Mouse (Mus musculus): ENCODE data around the gene D630045J12Rik. TPM values are rescaled to one million over a fixed set of nuclear protein-coding genes. Genes with fewer than 3 reads are reported as not detected.

Gene D630045J12Rik
- total and polyA plus RNA-seq, 3 experiments: 2.5 to 6.2 TPM; not detected in 1

GRCm38 (mm10) chr6:38232917-38233316 lies 20.9 kb downstream of the D630045J12Rik start:
- Histone ChIP-seq H3K9ac (ENCODE audit: control insufficient read depth, low read depth, low read length, poor library complexity, severe bottlenecking) (no peak overlapping the region), H3K27me3 (ENCODE audit: control insufficient read depth in 1 of 2, insufficient read depth in 2 of 2, low read length in 2 of 2) (no peaks in the 10 kb centered on the region), H3K79me2 (ENCODE audit: control insufficient read depth, insufficient read depth, low read length, poor library complexity) (no peaks in the 10 kb centered on the region), H3K27ac (ENCODE audit: control insufficient read depth, low read depth, low read length) (no peak overlapping the region), H3K4me3 (ENCODE audit: control insufficient read depth in 1 of 2, insufficient read depth in 1 of 2, low read depth in 2 of 2, low read length in 2 of 2) (no peak overlapping the region), H3K4me1 (ENCODE audit: control insufficient read depth in 1 of 2, insufficient read depth in 2 of 2, low read length in 2 of 2) (no peaks in the 10 kb centered on the region; a peak in 1 of 4 replicates), H3K36me3 (ENCODE audit: control insufficient read depth in 1 of 2, insufficient read depth in 2 of 2, low read length in 2 of 2) (no peaks in the 10 kb centered on the region), H3K9me3 (replicated peaks; ENCODE audit: insufficient read depth, low read length) (no peaks in the 10 kb centered on the region)
- TF ChIP-seq USF1 (IDR thresholded peaks at IDR 0.05; ENCODE audit: low read depth, low read length) (no peak), E2F4 (IDR thresholded peaks at IDR 0.05; ENCODE audit: borderline replicate concordance, low read depth, low read length) (no peak), POLR2AphosphoS2 (IDR thresholded peaks at IDR 0.05; ENCODE audit: low read length) (no peak), ZKSCAN1 (IDR thresholded peaks at IDR 0.05; ENCODE audit: low read depth, low read length) (no peak), MAX (IDR thresholded peaks at IDR 0.05; ENCODE audit: low read length) (no peak), RCOR1 (IDR thresholded peaks at IDR 0.05; ENCODE audit: low read depth, low read length) (no peak), CHD1 (IDR thresholded peaks at IDR 0.05; ENCODE audit: low read depth, low read length) (no peak), MYB (IDR thresholded peaks at IDR 0.05; ENCODE audit: low read depth, low read length) (no peak), POLR2A (IDR thresholded peaks at IDR 0.05; ENCODE audit: control insufficient read depth in 1 of 2, insufficient read depth in 1 of 2, low read depth in 1 of 2, low read length in 2 of 2, poor library complexity in 1 of 2) (no peak), ZNF384 (IDR thresholded peaks at IDR 0.05; ENCODE audit: low read depth, low read length) (no peak)
- DNase-seq (ENCODE audit: low read depth, low spot score): no peak

- Histone ChIP-seq H3K9ac (ENCODE audit: control insufficient read depth, low read depth, low read length, poor library complexity, severe bottlenecking) (no peak overlapping the region), H3K27me3 (ENCODE audit: control insufficient read depth in 1 of 2, insufficient read depth in 2 of 2, low read length in 2 of 2) (no peaks in the 10 kb centered on the region), H3K27ac (ENCODE audit: control insufficient read depth, low read depth, low read length) (no peak overlapping the region), H3K4me3 (ENCODE audit: control insufficient read depth in 1 of 2, insufficient read depth in 1 of 2, low read depth in 2 of 2, low read length in 2 of 2) (no peak overlapping the region), H3K79me2 (ENCODE audit: control insufficient read depth, insufficient read depth, low read length, poor library complexity) (no peaks in the 10 kb centered on the region), H3K9me3 (replicated peaks; ENCODE audit: insufficient read depth, low read length) (no peaks in the 10 kb centered on the region), H3K36me3 (ENCODE audit: control insufficient read depth in 1 of 2, insufficient read depth in 2 of 2, low read length in 2 of 2) (no peaks in the 10 kb centered on the region), H3K4me1 (ENCODE audit: control insufficient read depth in 1 of 2, insufficient read depth in 2 of 2, low read length in 2 of 2) (no peaks in the 10 kb centered on the region; a peak in 1 of 4 replicates)
- TF ChIP-seq ZC3H11A (IDR thresholded peaks at IDR 0.05; ENCODE audit: low read depth, low read length) (no peak), TBP (IDR thresholded peaks at IDR 0.05; ENCODE audit: low read depth, low read length) (no peak), POLR2AphosphoS5 (IDR thresholded peaks at IDR 0.05; ENCODE audit: borderline replicate concordance, low read depth, low read length) (no peak), ETS1 (IDR thresholded peaks at IDR 0.05; ENCODE audit: low read depth, low read length) (no peak), MEF2A (IDR thresholded peaks at IDR 0.05; ENCODE audit: extremely low read depth, insufficient replicate concordance, low read depth, low read length, poor library complexity, severe bottlenecking) (no peak), RCOR1 (IDR thresholded peaks at IDR 0.05; ENCODE audit: low read depth, low read length) (no peak), MAX (IDR thresholded peaks at IDR 0.05; ENCODE audit: low read length) (no peak), GABPA (IDR thresholded peaks at IDR 0.05; ENCODE audit: low read depth, low read length) (no peak), MYB (IDR thresholded peaks at IDR 0.05; ENCODE audit: low read depth, low read length) (no peak), ZMIZ1 (IDR thresholded peaks at IDR 0.05; ENCODE audit: low read depth, low read length) (no peak), POLR2AphosphoS2 (IDR thresholded peaks at IDR 0.05; ENCODE audit: low read length) (no peak), ZNF384 (IDR thresholded peaks at IDR 0.05; ENCODE audit: low read depth, low read length) (no peak), USF1 (IDR thresholded peaks at IDR 0.05; ENCODE audit: low read depth, low read length) (no peak)
- no peak for DNase-seq (ENCODE audit: low read depth, low spot score)
These were observed 21.8 kb downstream of the D630045J12Rik start for GRCm38 (mm10) chr6:38231994-38232393.
